Mouse (Mus musculus) heart, adult 2 months (tissue): ENCODE data around the gene Flot1. TPM values are rescaled to one million over a fixed set of nuclear protein-coding genes. Genes with fewer than 3 reads are reported as not detected.

Source experiments
- DNase-seq, 2 experiments: peaks; one replicate each; pipeline ENCODE4 v3.0.0; 2021
- H3K27ac ChIP-seq: fragments of 200-600 bp; 2 replicates; pipeline ENCODE4 v1.8.1; 2022
- H3K27me3 ChIP-seq: fragments of 200-500 bp; 2 replicates; pipeline ENCODE4 v1.6.1; 2012; ENCODE audit warnings: mild to moderate bottlenecking, low read length, inconsistent platforms, mixed read lengths; ENCODE audit not compliant: control insufficient read depth, insufficient read depth
- H3K36me3 ChIP-seq: fragments of 200-500 bp; 2 replicates; pipeline ENCODE4 v1.6.1; 2012; ENCODE audit warnings: low read length, inconsistent platforms; ENCODE audit not compliant: control insufficient read depth, insufficient read depth
- H3K4me1 ChIP-seq: fragments of 200-500 bp; 2 replicates; pipeline ENCODE4 v1.6.1; 2011; ENCODE audit warnings: low read length; ENCODE audit not compliant: control insufficient read depth, insufficient read depth
- H3K4me3 ChIP-seq: fragments of 200-600 bp; 2 replicates; pipeline ENCODE4 v1.8.1; 2022
- H3K79me2 ChIP-seq: fragments of 200-500 bp; replicated peaks from 2 replicates; pipeline ENCODE4 v1.6.1; 2012; ENCODE audit warnings: mild to moderate bottlenecking, inconsistent platforms, low read length, moderate library complexity, mixed read lengths; ENCODE audit not compliant: control insufficient read depth, insufficient read depth
- H3K9ac ChIP-seq: fragments of 200-500 bp; 2 replicates; pipeline ENCODE4 v1.6.1; 2012; ENCODE audit warnings: low read depth, mild to moderate bottlenecking, control low read depth, inconsistent platforms, low read length, mixed read lengths
- CTCF ChIP-seq: fragments of 200-600 bp; IDR thresholded peaks from 2 replicates; pipeline ENCODE4 v1.8.1; 2022; ENCODE audit warnings: antibody characterized with exemption, mild to moderate bottlenecking, moderate library complexity
- EP300 ChIP-seq: fragments of 200-500 bp; IDR thresholded peaks from 2 replicates; pipeline ENCODE4 v1.6.1; 2011; ENCODE audit warnings: low read depth, low read length, control low read depth; ENCODE audit not compliant: insufficient read depth
- POLR2A ChIP-seq: fragments of 200-500 bp; IDR thresholded peaks from 2 replicates; pipeline ENCODE4 v1.6.1; 2011; ENCODE audit warnings: mild to moderate bottlenecking, low read depth, low read length, control low read depth; ENCODE audit not compliant: insufficient read depth
- WGBS: fragments of 180-500 bp; shearing (Covaris S2); methylation state at CpG from one replicate; pipeline ENCODE4 v1.1.7; 2018; 5-methylcytosine and 5-hydroxymethylcytosine counted together
- intact Hi-C: fragments of 180-260 bp; cut with DNase I; formaldehyde crosslinking; loops from one replicate; pipeline ENCODE4 v1.15.1; 2025
- polyA plus RNA-seq: library from polyadenylated mRNA; depleted of rRNA; stranded (reverse); fragments of >200 nt; gene quantifications from 2 replicates; pipeline ENCODE4 v1.2.3, GENCODE M21; 2012
- total RNA-seq, 2 experiments: library from RNA; stranded (reverse); gene quantifications; 2 replicates each; pipeline ENCODE4 v1.2.3; 2021

Gene Flot1
- total and polyA plus RNA-seq, 3 experiments = 133 to 148 (median 138) TPM

DNA sequence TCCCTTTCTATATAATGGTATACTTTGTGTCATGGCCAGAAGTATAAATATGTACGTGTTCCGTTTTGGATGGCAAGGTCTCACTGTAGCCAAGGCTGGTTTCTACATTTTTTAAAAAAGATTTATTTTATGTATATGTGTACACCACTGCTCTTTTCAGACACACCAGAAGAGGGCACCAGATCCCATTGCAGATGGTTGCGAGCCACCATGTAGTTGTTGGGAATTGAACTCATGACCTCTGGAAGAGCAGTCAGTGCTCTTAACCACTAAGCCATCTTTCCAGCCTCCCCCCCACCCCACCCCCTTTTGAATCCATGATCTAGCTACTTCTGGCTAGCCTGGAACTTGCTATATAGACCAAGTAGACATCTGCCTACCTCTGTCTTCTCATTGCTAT is 20.5 kb downstream of the Flot1 start:
- DNase-seq = no peak
- Histone ChIP-seq H3K79me2 (no peaks in the 10 kb centered on the region), H3K9ac (no peak overlapping the region), H3K27me3 (no peaks in the 10 kb centered on the region), H3K27ac (no peak overlapping the region), H3K4me3 (no peak overlapping the region), H3K4me1 (peaks cover 3% of the 10 kb centered on the region; the same call in 1 of the 2 replicates), H3K36me3 (no peaks in the 10 kb centered on the region)
- TF ChIP-seq EP300 (no peak), CTCF (peak; percentile 62), POLR2A (no peak)
- WGBS = 92% methylated on average over 3 of the region's 3 CpGs
- intact Hi-C loops = no loop called here

- TF ChIP-seq EP300 (0 out of 2 replicates have a peak, but pooled peaks have one; percentile 34), POLR2A (no peak), CTCF (peak; percentile 60)
- no peak for DNase-seq
- no peak overlapping the region for H3K4me3 ChIP-seq
- no peaks in the 10 kb centered on the region for H3K79me2 ChIP-seq
- intact Hi-C loops = no loop called here
- H3K27ac ChIP-seq = no peak overlapping the region
- H3K4me1 ChIP-seq = no peaks in the 10 kb centered on the region
- no peaks in the 10 kb centered on the region for H3K27me3 ChIP-seq
- H3K36me3 ChIP-seq = no peaks in the 10 kb centered on the region
- H3K9ac ChIP-seq = no peak overlapping the region
- 39% methylated on average over 1 of the region's 1 CpGs for WGBS
These were observed 25.1 kb downstream of the Flot1 start for GRCm38 (mm10) chr17:35848112-35848511.

DNA sequence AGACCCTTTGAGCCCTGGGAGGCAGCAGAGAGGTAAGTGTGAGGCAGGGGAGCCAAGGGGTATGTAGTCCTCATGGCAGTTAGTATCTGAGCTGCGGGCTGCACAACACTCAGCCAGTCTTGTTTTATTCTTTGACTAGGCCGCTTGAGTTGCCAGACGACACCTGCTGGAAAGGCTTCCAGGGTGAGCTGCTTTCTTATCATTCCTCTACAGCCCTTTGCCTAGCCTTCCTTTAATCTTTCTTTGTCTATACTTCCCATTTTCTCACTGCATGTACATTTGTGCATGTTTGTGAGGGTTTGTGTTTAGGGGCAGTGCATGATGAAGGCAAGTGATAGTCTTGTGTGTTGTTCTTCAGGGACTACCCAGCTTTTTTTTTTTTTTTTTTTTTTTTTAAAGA is 27.9 kb downstream of the Flot1 start:
- intact Hi-C loops = no loop called here
- H3K36me3 ChIP-seq = no peaks in the 10 kb centered on the region
- H3K79me2 ChIP-seq = no peaks in the 10 kb centered on the region
- no peak overlapping the region for H3K9ac ChIP-seq
- DNase-seq = no peak
- H3K27me3 ChIP-seq = no peaks in the 10 kb centered on the region
- no peak overlapping the region for H3K4me3 ChIP-seq
- WGBS = 89% methylated on average over 3 of the region's 3 CpGs
- no peak for TF ChIP-seq CTCF
- TF ChIP-seq EP300 = no peak
- H3K27ac ChIP-seq = no peak overlapping the region
- H3K4me1 ChIP-seq = no peaks in the 10 kb centered on the region

GRCm38 (mm10) chr17:35859371-35859770 is 36.3 kb downstream of the Flot1 start:
- peaks cover 1% of the 10 kb centered on the region; the same call in 1 of the 2 replicates for H3K4me1 ChIP-seq
- H3K27me3 ChIP-seq = no peaks in the 10 kb centered on the region
- 91% methylated on average over 1 of the region's 1 CpGs for WGBS
- H3K79me2 ChIP-seq = no peaks in the 10 kb centered on the region
- H3K36me3 ChIP-seq = no peaks in the 10 kb centered on the region
- intact Hi-C loops = no loop called here
- H3K27ac ChIP-seq = no peak overlapping the region
- TF ChIP-seq POLR2A (no peak), EP300 (no peak), CTCF (no peak)
- H3K4me3 ChIP-seq = no peak overlapping the region
- H3K9ac ChIP-seq = no peak overlapping the region
- DNase-seq = no peak

- intact Hi-C loops = no loop called here
- 56% methylated on average over 2 of the region's 2 CpGs for whole genome bisulfite sequencing
These were observed 36.8 kb downstream of the Flot1 start for GRCm38 (mm10) chr17:35859835-35860234.

DNA sequence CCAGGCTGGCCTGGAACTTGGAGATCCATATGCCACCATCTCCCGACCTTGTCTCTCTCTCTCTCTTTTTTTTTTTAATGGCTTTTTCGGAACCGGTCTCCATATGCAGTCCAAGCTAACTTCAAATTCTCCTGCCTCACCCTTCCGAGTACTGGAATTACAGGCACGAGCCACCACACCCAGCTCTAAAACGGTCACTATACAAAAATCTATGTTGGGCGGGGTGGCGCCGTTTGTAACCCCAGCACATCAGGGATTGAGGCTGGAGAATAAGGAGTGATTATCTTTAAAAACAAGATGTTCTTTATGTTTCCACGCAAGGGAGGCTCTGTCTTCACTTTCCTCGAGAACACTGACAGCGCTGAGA is 37.8 kb downstream of the Flot1 start:
- intact Hi-C loops = loop anchor here (1.0 kb wide), 1 partner anchor 11 kb away; no protein-coding TSS in a partner anchor

More at GRCm38 (mm10) chr17:35859835-35860234, 36.8 kb downstream of the Flot1 start:
- H3K4me3 ChIP-seq = no peak overlapping the region
- no peak for DNase-seq
- no peak overlapping the region for H3K9ac ChIP-seq
- H3K27ac ChIP-seq = no peak overlapping the region
- peaks cover 5% of the 10 kb centered on the region for H3K4me1 ChIP-seq
- no peak for TF ChIP-seq CTCF
- no peak for TF ChIP-seq POLR2A
- TF ChIP-seq EP300 = no peak
- no peaks in the 10 kb centered on the region for H3K27me3 ChIP-seq
- no peaks in the 10 kb centered on the region for H3K79me2 ChIP-seq
- no peaks in the 10 kb centered on the region for H3K36me3 ChIP-seq

More for the DNA sequence above, 37.8 kb downstream of the Flot1 start:
- no peaks in the 10 kb centered on the region for H3K36me3 ChIP-seq
- peak overlapping the region; percentile 88 for H3K27ac ChIP-seq
- H3K4me1 ChIP-seq = peaks cover 7% of the 10 kb centered on the region
- TF ChIP-seq CTCF (no peak), EP300 (no peak), POLR2A (no peak)
- peak overlapping the region; percentile 83; the same call in 1 of the 2 replicates for H3K9ac ChIP-seq
- 5% methylated on average over 12 of the region's 12 CpGs for WGBS
- peak overlapping the region; percentile 99 for H3K4me3 ChIP-seq
- DNase-seq = no peak
- no peaks in the 10 kb centered on the region for H3K79me2 ChIP-seq
- no peaks in the 10 kb centered on the region for H3K27me3 ChIP-seq
